Mouse (Mus musculus): ENCODE data around the gene Kmt2d.

DNA sequence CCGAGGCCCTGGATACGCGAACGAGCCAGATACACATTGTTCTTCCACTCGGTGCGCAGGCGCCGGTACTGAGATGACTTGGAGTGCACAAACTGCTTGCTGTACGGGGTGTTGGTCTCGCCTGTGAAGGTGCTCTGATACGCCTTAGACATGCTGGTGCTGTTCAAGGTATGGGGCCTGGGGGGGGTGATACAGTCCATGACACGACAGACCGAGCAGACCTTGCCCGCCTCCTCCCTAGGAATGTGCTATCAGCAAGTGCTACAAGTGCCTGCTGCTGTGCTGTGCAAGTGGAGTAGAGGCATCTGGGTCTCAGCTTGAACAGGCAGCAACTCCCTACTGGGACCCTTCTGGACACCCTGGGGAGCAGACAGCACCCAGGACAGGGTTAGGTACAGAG lies 35.7 kb downstream of the Kmt2d start:
- TF ChIP-seq CTCF (IDR thresholded peaks at IDR 0.05; ENCODE audit: control insufficient read depth, insufficient read depth, low read length) (no peak), POLR2A (IDR thresholded peaks at IDR 0.05; ENCODE audit: borderline replicate concordance, control insufficient read depth, low read depth, low read length) (no peak)
